Mouse (Mus musculus): ENCODE measurements at regions not wholly inside any gene's neighbourhood (a gene's known extent, or its start where the extent isn't known, plus 50 kb on each side); places are given as distances from the start of the nearest gene placed in this dataset.

GRCm38 (mm10) chr9:11729732-11730131 lies 825.2 kb upstream of the Cntn5 start:
- no peaks in the 10 kb centered on the region for H3K36me3 ChIP-seq (ENCODE audit: control insufficient read depth, insufficient read depth, low read length)
- no peak overlapping the region for H3K9ac ChIP-seq (ENCODE audit: low read depth, low read length)
- H3K4me1 ChIP-seq (ENCODE audit: control insufficient read depth, insufficient read depth, low read length) = no peaks in the 10 kb centered on the region
- no peak for DNase-seq (ENCODE audit: low spot score)
- no peak overlapping the region for H3K27ac ChIP-seq (replicated peaks; ENCODE audit: low read depth, low read length)
- no peak for ATAC-seq (ENCODE audit: low read depth)
- H3K4me2 ChIP-seq (ENCODE audit: low read depth, low read length) = no peak overlapping the region
- H3K9me3 ChIP-seq (ENCODE audit: control insufficient read depth, low read length) = no peaks in the 10 kb centered on the region
- no peaks in the 10 kb centered on the region for H3K27me3 ChIP-seq (replicated peaks; ENCODE audit: control insufficient read depth, insufficient read depth, low read length)
- no peak overlapping the region for H3K4me3 ChIP-seq (ENCODE audit: low read depth, low read length)

GRCm38 (mm10) chr9:11721811-11722210 lies 817.2 kb upstream of the Cntn5 start:
- Histone ChIP-seq H3K9ac (ENCODE audit: low read depth, low read length) (no peak overlapping the region), H3K4me1 (ENCODE audit: control insufficient read depth, insufficient read depth, low read length) (no peaks in the 10 kb centered on the region), H3K9me3 (ENCODE audit: control insufficient read depth, low read length) (no peaks in the 10 kb centered on the region), H3K27me3 (replicated peaks; ENCODE audit: control insufficient read depth, insufficient read depth, low read length) (no peaks in the 10 kb centered on the region), H3K27ac (replicated peaks; ENCODE audit: low read depth, low read length) (no peak overlapping the region), H3K36me3 (ENCODE audit: control insufficient read depth, insufficient read depth, low read length) (no peaks in the 10 kb centered on the region), H3K4me3 (ENCODE audit: low read depth, low read length) (no peak overlapping the region), H3K4me2 (ENCODE audit: low read depth, low read length) (no peak overlapping the region)
- no peak for ATAC-seq (ENCODE audit: low read depth)
- DNase-seq (ENCODE audit: low spot score) = no peak
- WGBS = 85% methylated on average over 2 of the region's 2 CpGs

GRCm38 (mm10) chr9:11704647-11705046 lies 800.1 kb upstream of the Cntn5 start:
- H3K9me3 ChIP-seq (ENCODE audit: control insufficient read depth, low read length) = no peaks in the 10 kb centered on the region
- 89% methylated on average over 1 of the region's 1 CpGs for WGBS
- H3K36me3 ChIP-seq (ENCODE audit: control insufficient read depth, insufficient read depth, low read length) = no peaks in the 10 kb centered on the region
- DNase-seq (ENCODE audit: low spot score) (no peak), ATAC-seq (ENCODE audit: low read depth) (no peak)
- no peak overlapping the region for H3K9ac ChIP-seq (ENCODE audit: low read depth, low read length)
- no peak overlapping the region for H3K27ac ChIP-seq (replicated peaks; ENCODE audit: low read depth, low read length)
- H3K4me1 ChIP-seq (ENCODE audit: control insufficient read depth, insufficient read depth, low read length) = no peaks in the 10 kb centered on the region
- no peak overlapping the region for H3K4me3 ChIP-seq (ENCODE audit: low read depth, low read length)
- no peaks in the 10 kb centered on the region for H3K27me3 ChIP-seq (replicated peaks; ENCODE audit: control insufficient read depth, insufficient read depth, low read length)
- H3K4me2 ChIP-seq (ENCODE audit: low read depth, low read length) = no peak overlapping the region

GRCm38 (mm10) chr9:11703150-11703549 lies 798.6 kb upstream of the Cntn5 start:
- H3K4me3 ChIP-seq (ENCODE audit: low read depth, low read length) = no peak overlapping the region
- 74% methylated on average over 3 of the region's 3 CpGs for WGBS
- ATAC-seq (ENCODE audit: low read depth) (no peak), DNase-seq (ENCODE audit: low spot score) (no peak)
- H3K27ac ChIP-seq (replicated peaks; ENCODE audit: low read depth, low read length) = no peak overlapping the region
- H3K27me3 ChIP-seq (replicated peaks; ENCODE audit: control insufficient read depth, insufficient read depth, low read length) = no peaks in the 10 kb centered on the region
- no peaks in the 10 kb centered on the region for H3K9me3 ChIP-seq (ENCODE audit: control insufficient read depth, low read length)
- no peak overlapping the region for H3K9ac ChIP-seq (ENCODE audit: low read depth, low read length)
- no peaks in the 10 kb centered on the region for H3K36me3 ChIP-seq (ENCODE audit: control insufficient read depth, insufficient read depth, low read length)
- no peaks in the 10 kb centered on the region for H3K4me1 ChIP-seq (ENCODE audit: control insufficient read depth, insufficient read depth, low read length)
- no peak overlapping the region for H3K4me2 ChIP-seq (ENCODE audit: low read depth, low read length)

GRCm38 (mm10) chr9:11693505-11693904 lies 788.9 kb upstream of the Cntn5 start:
- 97% methylated on average over 1 of the region's 1 CpGs for WGBS
- Histone ChIP-seq H3K4me1 (ENCODE audit: control insufficient read depth, insufficient read depth, low read length) (no peaks in the 10 kb centered on the region), H3K36me3 (ENCODE audit: control insufficient read depth, insufficient read depth, low read length) (no peaks in the 10 kb centered on the region), H3K27me3 (replicated peaks; ENCODE audit: control insufficient read depth, insufficient read depth, low read length) (no peaks in the 10 kb centered on the region), H3K27ac (replicated peaks; ENCODE audit: low read depth, low read length) (no peak overlapping the region), H3K9me3 (ENCODE audit: control insufficient read depth, low read length) (no peaks in the 10 kb centered on the region), H3K4me2 (ENCODE audit: low read depth, low read length) (no peak overlapping the region), H3K9ac (ENCODE audit: low read depth, low read length) (no peak overlapping the region), H3K4me3 (ENCODE audit: low read depth, low read length) (no peak overlapping the region)
- ATAC-seq (ENCODE audit: low read depth) (no peak), DNase-seq (ENCODE audit: low spot score) (no peak)

GRCm38 (mm10) chr9:11687101-11687500 lies 782.5 kb upstream of the Cntn5 start:
- no peaks in the 10 kb centered on the region for H3K4me1 ChIP-seq (ENCODE audit: control insufficient read depth, insufficient read depth, low read length)
- no peaks in the 10 kb centered on the region for H3K36me3 ChIP-seq (ENCODE audit: control insufficient read depth, insufficient read depth, low read length)
- ATAC-seq (ENCODE audit: low read depth) (no peak), DNase-seq (ENCODE audit: low spot score) (no peak)
- H3K4me3 ChIP-seq (ENCODE audit: low read depth, low read length) = no peak overlapping the region
- H3K27me3 ChIP-seq (replicated peaks; ENCODE audit: control insufficient read depth, insufficient read depth, low read length) = no peaks in the 10 kb centered on the region
- no peaks in the 10 kb centered on the region for H3K9me3 ChIP-seq (ENCODE audit: control insufficient read depth, low read length)
- H3K4me2 ChIP-seq (ENCODE audit: low read depth, low read length) = no peak overlapping the region
- no peak overlapping the region for H3K27ac ChIP-seq (replicated peaks; ENCODE audit: low read depth, low read length)
- no peak overlapping the region for H3K9ac ChIP-seq (ENCODE audit: low read depth, low read length)
- WGBS = 16% methylated on average over 2 of the region's 2 CpGs

GRCm38 (mm10) chr9:11671939-11672338 lies 767.4 kb upstream of the Cntn5 start:
- 82% methylated on average over 3 of the region's 3 CpGs for WGBS
- H3K27me3 ChIP-seq (replicated peaks; ENCODE audit: control insufficient read depth, insufficient read depth, low read length) = no peaks in the 10 kb centered on the region

GRCm38 (mm10) chr9:11671243-11671642 lies 766.7 kb upstream of the Cntn5 start:
- no peaks in the 10 kb centered on the region for H3K36me3 ChIP-seq (ENCODE audit: control insufficient read depth, insufficient read depth, low read length)
- no peaks in the 10 kb centered on the region for H3K27me3 ChIP-seq (replicated peaks; ENCODE audit: control insufficient read depth, insufficient read depth, low read length)
- WGBS = 10% methylated on average over 1 of the region's 1 CpGs
- H3K27ac ChIP-seq (replicated peaks; ENCODE audit: low read depth, low read length) = no peak overlapping the region
- H3K4me3 ChIP-seq (ENCODE audit: low read depth, low read length) = no peak overlapping the region
- H3K4me2 ChIP-seq (ENCODE audit: low read depth, low read length) = no peak overlapping the region
- H3K9me3 ChIP-seq (ENCODE audit: control insufficient read depth, low read length) = no peaks in the 10 kb centered on the region
- H3K9ac ChIP-seq (ENCODE audit: low read depth, low read length) = no peak overlapping the region
- DNase-seq (ENCODE audit: low spot score) = no peak
- no peak for ATAC-seq (ENCODE audit: low read depth)
- H3K4me1 ChIP-seq (ENCODE audit: control insufficient read depth, insufficient read depth, low read length) = no peaks in the 10 kb centered on the region

More at GRCm38 (mm10) chr9:11671939-11672338, 767.4 kb upstream of the Cntn5 start:
- ATAC-seq (ENCODE audit: low read depth) (no peak), DNase-seq (ENCODE audit: low spot score) (no peak)
- Histone ChIP-seq H3K9me3 (ENCODE audit: control insufficient read depth, low read length) (no peaks in the 10 kb centered on the region), H3K27ac (replicated peaks; ENCODE audit: low read depth, low read length) (no peak overlapping the region), H3K9ac (ENCODE audit: low read depth, low read length) (no peak overlapping the region), H3K36me3 (ENCODE audit: control insufficient read depth, insufficient read depth, low read length) (no peaks in the 10 kb centered on the region), H3K4me1 (ENCODE audit: control insufficient read depth, insufficient read depth, low read length) (no peaks in the 10 kb centered on the region), H3K4me3 (ENCODE audit: low read depth, low read length) (no peak overlapping the region), H3K4me2 (ENCODE audit: low read depth, low read length) (no peak overlapping the region)

- no peaks in the 10 kb centered on the region for H3K36me3 ChIP-seq (ENCODE audit: control insufficient read depth, insufficient read depth, low read length)
- DNase-seq (ENCODE audit: low spot score) = no peak
- H3K4me2 ChIP-seq (ENCODE audit: low read depth, low read length) = no peak overlapping the region
- H3K27ac ChIP-seq (replicated peaks; ENCODE audit: low read depth, low read length) = no peak overlapping the region
- no peak overlapping the region for H3K4me3 ChIP-seq (ENCODE audit: low read depth, low read length)
- H3K9me3 ChIP-seq (ENCODE audit: control insufficient read depth, low read length) = no peaks in the 10 kb centered on the region
- H3K27me3 ChIP-seq (replicated peaks; ENCODE audit: control insufficient read depth, insufficient read depth, low read length) = no peaks in the 10 kb centered on the region
- ATAC-seq (ENCODE audit: low read depth) = no peak
- H3K9ac ChIP-seq (ENCODE audit: low read depth, low read length) = no peak overlapping the region
- 68% methylated on average over 2 of the region's 2 CpGs for WGBS
- H3K4me1 ChIP-seq (ENCODE audit: control insufficient read depth, insufficient read depth, low read length) = no peaks in the 10 kb centered on the region
Observed at GRCm38 (mm10) chr9:11629461-11629860, 724.9 kb upstream of the Cntn5 start.
